28 mouse cellular contexts compared by ENCODE assay signal in the genomic region with DNA sequence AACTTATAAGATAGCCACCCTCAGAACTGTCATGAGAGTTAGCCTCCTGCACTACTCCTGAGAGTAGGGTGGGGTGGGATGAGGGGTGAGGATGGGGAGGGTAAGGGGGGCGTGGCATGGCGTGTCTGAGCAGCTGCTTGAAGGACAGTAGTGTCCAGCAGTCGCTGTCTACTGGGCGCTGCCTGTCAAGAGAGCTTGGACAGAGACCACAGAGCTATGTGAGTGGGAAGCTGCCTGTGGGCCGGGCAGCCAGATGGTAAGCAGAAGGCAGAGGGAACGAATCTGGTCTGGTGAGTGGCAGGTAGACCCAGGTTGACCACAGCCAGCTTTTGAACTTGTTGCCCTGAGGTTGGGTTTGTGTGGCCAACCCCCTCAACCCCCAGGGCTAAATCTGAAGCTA. TPM values are rescaled to one million over a fixed set of nuclear protein-coding genes. Genes with fewer than 3 reads are reported as not detected.
DNase-seq lines count a peak whose midpoint lies in the region; ATAC-seq and TF ChIP-seq lines count a peak whose summit lies in the region.
"Had no signal": no experiment of that assay in that cellular context is flagged by ENCODE, and none has a peak within 500 bp of the region (broad histone marks: within the 10 kb centered on the region; RNA-seq: fewer than 3 reads in every experiment).

No protein-coding gene starts in this region.

- ATAC-seq in CD4-positive, CD25-positive, alpha-beta regulatory T cell, adult 4 months: no peak
- no peak for ATAC-seq in liver, embryonic 12.5 days
- no peak for ATAC-seq in hindbrain, embryonic 16.5 days
- ATAC-seq: activated CD4-positive, CD25-positive, alpha-beta regulatory T cell, adult 4 months; forebrain, embryonic 14.5 days; hindbrain, postnatal 0 days; Patski had no signal

- no peaks in the 10 kb centered on the region for H3K9me3 ChIP-seq in liver, embryonic 12.5 days (replicated peaks)
- no peaks in the 10 kb centered on the region for H3K9me3 ChIP-seq in hindbrain, embryonic 16.5 days (ENCODE audit: control insufficient read depth, low read length)
- H3K9me3 ChIP-seq: embryonic facial prominence, embryonic 15.5 days; forebrain, embryonic 10.5 days; heart, embryonic 10.5 days; hindbrain, embryonic 12.5 days had no signal

- TF ChIP-seq CTCF in spleen, adult 2 months (IDR thresholded peaks at IDR 0.05; ENCODE audit: extremely low read depth, insufficient read depth, insufficient read length, insufficient replicate concordance): no peak

- H3K9ac ChIP-seq in liver, embryonic 12.5 days: no peak overlapping the region
- no peak overlapping the region for H3K9ac ChIP-seq in hindbrain, embryonic 16.5 days (ENCODE audit: low read depth, low read length)
- H3K9ac ChIP-seq: embryonic facial prominence, embryonic 15.5 days; hindbrain, embryonic 12.5 days had no signal

- H3K27me3 ChIP-seq in liver, embryonic 12.5 days (replicated peaks): no peaks in the 10 kb centered on the region
- no peaks in the 10 kb centered on the region for H3K27me3 ChIP-seq in spleen, adult 2 months (ENCODE audit: control insufficient read depth, insufficient read depth, low read length)
- no peaks in the 10 kb centered on the region for H3K27me3 ChIP-seq in hindbrain, embryonic 16.5 days (replicated peaks; ENCODE audit: control insufficient read depth, insufficient read depth, low read length)
- H3K27me3 ChIP-seq: CH12.LX; embryonic facial prominence, embryonic 15.5 days; hindbrain, embryonic 12.5 days; Patski had no signal

- H3K4me1 ChIP-seq in liver, embryonic 12.5 days: peaks cover 95% of the 10 kb centered on the region
- H3K4me1 ChIP-seq in spleen, adult 2 months (ENCODE audit: control insufficient read depth, insufficient read depth, insufficient read length): peaks cover 61% of the 10 kb centered on the region; the same call in 1 of the 2 replicates
- peaks cover under 1% of the 10 kb centered on the region; the same call in 1 of the 2 replicates for H3K4me1 ChIP-seq in hindbrain, embryonic 16.5 days (ENCODE audit: control insufficient read depth, insufficient read depth, low read depth, low read length)

- 50% methylated on average over 6 of the region's 6 CpGs for WGBS in liver, embryonic 12.5 days (ENCODE audit: insufficient replicate concordance)
- WGBS in spleen, adult 2 months: 64% methylated on average over 6 of the region's 6 CpGs
- WGBS in hindbrain, embryonic 16.5 days: 70% methylated on average over 6 of the region's 6 CpGs

- DNase-seq in CD4-positive, CD25-positive, alpha-beta regulatory T cell, adult 2 months (ENCODE audit: low read depth, low spot score): peak; percentile 18
- no peak for DNase-seq in liver
- DNase-seq in spleen, adult 2 months (ENCODE audit: low read depth in 1 of 2, low spot score in 2 of 2): no peak
- DNase-seq in spleen, adult 12 weeks (ENCODE audit: low spot score): no peak
- DNase-seq in urinary bladder, postnatal 10 days (ENCODE audit: low spot score): no peak
- DNase-seq: adrenal gland, adult 2 months; adrenal gland, postnatal 25 days; B cell, adult 2 months; cerebellum, adult 11-12 months; cerebellum, postnatal 10 days; embryo, embryonic 11 days; gastrocnemius, adult 2 months; gastrocnemius, postnatal 25 days; heart, postnatal 10 days; heart, postnatal 4 days had no signal

- H3K36me3 ChIP-seq in liver, embryonic 12.5 days: peaks cover 14% of the 10 kb centered on the region
- H3K36me3 ChIP-seq in spleen, adult 2 months (ENCODE audit: control insufficient read depth, insufficient read depth, low read length): peaks cover 15% of the 10 kb centered on the region
- H3K36me3 ChIP-seq in hindbrain, embryonic 16.5 days (ENCODE audit: control insufficient read depth, insufficient read depth, low read length): no peaks in the 10 kb centered on the region
- H3K36me3 ChIP-seq: embryonic facial prominence, embryonic 15.5 days; forebrain, embryonic 10.5 days; heart, embryonic 10.5 days; hindbrain, embryonic 12.5 days had no signal

- peak overlapping the region; percentile 98 for H3K27ac ChIP-seq in liver, embryonic 12.5 days
- H3K27ac ChIP-seq in spleen, adult 2 months (ENCODE audit: insufficient read depth, low read length): peak overlapping the region; percentile 98
- H3K27ac ChIP-seq in hindbrain, embryonic 16.5 days (ENCODE audit: low read depth, low read length): no peak overlapping the region
- H3K27ac ChIP-seq: embryonic facial prominence, embryonic 15.5 days; forebrain, embryonic 10.5 days; gastrocnemius, adult 2 months; heart, embryonic 10.5 days; hindbrain, embryonic 12.5 days; hindbrain, postnatal 0 days had no signal

- no peak for TF ChIP-seq POLR2A in spleen, adult 2 months (IDR thresholded peaks at IDR 0.05; ENCODE audit: low read depth, low read length)

- H3K4me3 ChIP-seq in liver, embryonic 12.5 days: no peak overlapping the region
- H3K4me3 ChIP-seq in spleen, adult 2 months (ENCODE audit: extremely low read depth, insufficient read depth, insufficient read length): no peak overlapping the region
- H3K4me3 ChIP-seq in hindbrain, embryonic 16.5 days (ENCODE audit: low read length): no peak overlapping the region
- H3K4me3 ChIP-seq: embryonic facial prominence, embryonic 15.5 days; erythroblast, embryonic 14.5 days; forebrain, embryonic 10.5 days; gastrocnemius, adult 2 months; heart, embryonic 10.5 days; hindbrain, embryonic 12.5 days had no signal

- no peak overlapping the region for H3K4me2 ChIP-seq in liver, embryonic 12.5 days
- no peak overlapping the region for H3K4me2 ChIP-seq in hindbrain, embryonic 16.5 days (ENCODE audit: low read length)
- H3K4me2 ChIP-seq: embryonic facial prominence, embryonic 15.5 days; hindbrain, embryonic 12.5 days had no signal

RNA-seq across cellular contexts. Expression of a gene that starts 7.4 kb away (rescaled TPM):
- 100 to 1,000 TPM in 1 of 2 experiments, 10 to 100 TPM in 1; 84.0 to 217 TPM for polyA plus RNA-seq in CD4-positive, CD25-positive, alpha-beta regulatory T cell, adult 4 months (2017; shearing (Covaris generic))
- 5.7 and 6.0 TPM in 2 replicates for polyA plus RNA-seq in liver, embryonic 12.5 days (2016; fragmentation: Nextera tagmentation; extraction: Ambion mirVana)
- polyA plus RNA-seq in spleen, adult 2 months (2012; rRNA removed): 82.8 and 87.0 TPM in 2 replicates
- 2.4 and 2.5 TPM in 2 replicates for polyA plus RNA-seq in hindbrain, embryonic 16.5 days (2015; fragmentation: Nextera tagmentation; extraction: Ambion mirVana)

RNA-seq across cellular contexts. Expression of a gene that starts 8.6 kb away (rescaled TPM):
- 1 to 10 TPM in 1 of 2 experiments, under 1 TPM in 1; 0.87 to 1.1 TPM for polyA plus RNA-seq in CD4-positive, CD25-positive, alpha-beta regulatory T cell, adult 4 months (2017; shearing (Covaris generic))
- 0.28 and 0.56 TPM in 2 replicates for polyA plus RNA-seq in liver, embryonic 12.5 days (2016; fragmentation: Nextera tagmentation; extraction: Ambion mirVana)
- polyA plus RNA-seq in spleen, adult 2 months (2012; rRNA removed): 0.16 and 0.54 TPM in 2 replicates
- 0.54 TPM in 1 of 2 replicates, not detected in the other for polyA plus RNA-seq in hindbrain, embryonic 16.5 days (2015; fragmentation: Nextera tagmentation; extraction: Ambion mirVana)
- polyA plus RNA-seq: adrenal gland, adult 2 months; embryonic facial prominence, embryonic 15.5 days; erythroblast, embryonic 14.5 days; forebrain, embryonic 14.5 days; heart, embryonic 10.5 days; hindbrain, embryonic 12.5 days; hindbrain, postnatal 0 days had no signal

Comparison
In these comparisons a context has a peak if more than half of its experiments do, and no peak if none do; other contexts are left out.
1. RNA of a gene that starts 7.4 kb away (polyA plus RNA-seq): 84.0 to 217 TPM in CD4-positive, CD25-positive, alpha-beta regulatory T cell, adult 4 months and 82.8 to 87.0 TPM in spleen, adult 2 months; 5.7 to 6.0 TPM in liver, embryonic 12.5 days and 2.4 to 2.5 TPM in hindbrain, embryonic 16.5 days; every median in the first group is over 10 times any median in the second.